Mouse (Mus musculus) large intestine, adult 2 months (tissue): ENCODE measurements at regions not wholly inside any gene's neighbourhood (a gene's known extent, or its start where the extent isn't known, plus 50 kb on each side); places are given as distances from the start of the nearest gene placed in this dataset.

Experiments
- DNase-seq: peaks from one replicate; pipeline ENCODE4 v3.0.0-alpha.2; 2012; ENCODE audit warnings: low read depth, low spot score
- WGBS: fragments of 180-500 bp; shearing (Covaris S2); methylation state at CpG from one replicate; pipeline ENCODE4 v1.1.7; 2018; 5-methylcytosine and 5-hydroxymethylcytosine counted together

- WGBS = 39% methylated on average over 1 of the region's 1 CpGs
- DNase-seq = no peak
Observed at GRCm38 (mm10) chr13:107306958-107307357, 285.0 kb upstream of the Kif2a start.

- 82% methylated on average over 1 of the region's 1 CpGs for WGBS
Observed at GRCm38 (mm10) chr13:107306232-107306631, 284.3 kb upstream of the Kif2a start.

GRCm38 (mm10) chr13:107305738-107306137 lies 283.8 kb upstream of the Kif2a start:
- WGBS = 44% methylated on average over 1 of the region's 1 CpGs

More at GRCm38 (mm10) chr13:107306232-107306631, 284.3 kb upstream of the Kif2a start:
- DNase-seq = no peak

GRCm38 (mm10) chr13:107303878-107304277 lies 282.0 kb upstream of the Kif2a start:
- WGBS = 72% methylated on average over 7 of the region's 7 CpGs
- no peak for DNase-seq

More at GRCm38 (mm10) chr13:107305738-107306137, 283.8 kb upstream of the Kif2a start:
- no peak for DNase-seq

- WGBS = 69% methylated on average over 5 of the region's 5 CpGs
- DNase-seq = no peak
Observed at GRCm38 (mm10) chr13:107303322-107303721, 281.4 kb upstream of the Kif2a start.

GRCm38 (mm10) chr13:107300792-107301191 lies 278.9 kb upstream of the Kif2a start:
- WGBS = 76% methylated on average over 2 of the region's 2 CpGs
- DNase-seq = no peak

GRCm38 (mm10) chr13:107264581-107264980 lies 242.7 kb upstream of the Kif2a start:
- WGBS = 74% methylated on average over 6 of the region's 6 CpGs
- no peak for DNase-seq

GRCm38 (mm10) chr13:107261479-107262050 lies 239.6 kb upstream of the Kif2a start:
- no peak for DNase-seq
- WGBS = 70% methylated on average over 6 of the region's 6 CpGs

GRCm38 (mm10) chr13:107260274-107260673 lies 238.3 kb upstream of the Kif2a start:
- WGBS = 66% methylated on average over 4 of the region's 4 CpGs
- no peak for DNase-seq

- 24% methylated on average over 9 of the region's 9 CpGs for WGBS
- DNase-seq = no peak
Observed at GRCm38 (mm10) chr13:107247792-107248505, 226.0 kb upstream of the Kif2a start.

GRCm38 (mm10) chr13:107246956-107247751 lies 225.2 kb upstream of the Kif2a start:
- no peak for DNase-seq
- WGBS = 41% methylated on average over 17 of the region's 17 CpGs

- no peak for DNase-seq
- WGBS = 31% methylated on average over 3 of the region's 3 CpGs
Observed at GRCm38 (mm10) chr13:107244173-107244572, 222.2 kb upstream of the Kif2a start.

- 32% methylated on average over 4 of the region's 4 CpGs for WGBS
Observed at GRCm38 (mm10) chr13:107239035-107239387, 217.1 kb upstream of the Kif2a start.

GRCm38 (mm10) chr13:107238364-107239034 lies 216.6 kb upstream of the Kif2a start:
- 21% methylated on average over 9 of the region's 9 CpGs for WGBS
- no peak for DNase-seq

More at GRCm38 (mm10) chr13:107239035-107239387, 217.1 kb upstream of the Kif2a start:
- no peak for DNase-seq

- DNase-seq = no peak
- 53% methylated on average over 5 of the region's 5 CpGs for WGBS
Observed at GRCm38 (mm10) chr13:107219456-107219855, 197.5 kb upstream of the Kif2a start.

- no peak for DNase-seq
- WGBS = 78% methylated on average over 8 of the region's 8 CpGs
Observed at GRCm38 (mm10) chr13:107218351-107218750, 196.4 kb upstream of the Kif2a start.

GRCm38 (mm10) chr13:107217825-107218224 lies 195.9 kb upstream of the Kif2a start:
- no peak for DNase-seq
- WGBS = 91% methylated on average over 6 of the region's 6 CpGs

- 22% methylated on average over 2 of the region's 2 CpGs for WGBS
- DNase-seq = no peak
Observed at GRCm38 (mm10) chr13:107213281-107213680, 191.4 kb upstream of the Kif2a start.

GRCm38 (mm10) chr13:107210676-107211075 lies 188.8 kb upstream of the Kif2a start:
- 75% methylated on average over 6 of the region's 6 CpGs for WGBS
- no peak for DNase-seq
